Mouse (Mus musculus): Measurements from ENCODE around the gene Cct8l1.

Cct8l1 gene

DNA sequence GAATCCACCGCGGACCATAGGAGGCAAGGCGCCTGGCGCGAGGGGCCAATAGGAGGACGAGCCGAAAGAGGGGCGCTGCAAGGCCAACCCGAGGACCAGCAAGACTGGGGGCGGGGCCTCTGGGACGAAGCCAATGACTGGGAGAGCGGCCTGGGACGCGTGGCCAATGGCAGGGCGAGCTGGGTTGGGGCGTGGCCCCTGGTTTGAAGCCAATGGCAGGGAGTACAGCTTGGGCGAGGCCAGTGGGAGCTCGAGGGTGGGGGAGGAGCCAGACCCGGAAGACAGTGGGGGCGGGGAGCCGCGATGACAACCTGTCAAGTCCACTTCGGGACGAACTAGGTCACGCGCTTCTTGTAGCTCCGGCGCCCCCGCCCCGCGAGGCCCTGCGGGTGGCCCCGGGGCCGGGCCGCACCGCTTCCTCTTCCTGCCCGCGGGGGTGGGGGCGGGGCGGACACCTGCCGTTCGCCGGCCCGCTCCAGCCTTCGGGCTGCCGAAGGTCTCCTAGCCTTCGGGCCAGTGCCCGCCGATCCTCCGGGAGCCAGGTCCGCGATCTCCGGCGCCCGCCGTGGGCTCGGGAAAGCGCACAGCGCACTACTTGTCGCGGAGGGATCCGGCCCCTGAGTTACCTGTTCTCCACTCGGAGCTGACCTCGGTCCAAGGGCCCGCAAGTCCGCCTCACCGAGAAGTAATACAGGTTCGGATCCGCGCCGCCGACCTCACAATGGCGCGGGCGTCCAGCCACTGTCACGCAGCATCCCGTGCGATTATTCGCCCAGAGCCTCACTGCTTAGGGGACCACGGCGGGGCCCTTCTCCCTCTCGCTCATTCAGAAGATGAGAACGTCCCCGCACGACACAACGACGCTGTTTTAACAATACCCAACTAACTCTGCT lies 13.9 kb downstream of the Cct8l1 start:
- CTCF ChIA-PET: interaction anchor here (0.6 to 1.1 kb wide), 3 partner anchors 12 to 63 kb away, joined by 3 to 32 read pairs (median 4); no protein-coding TSS in a partner anchor

DNA sequence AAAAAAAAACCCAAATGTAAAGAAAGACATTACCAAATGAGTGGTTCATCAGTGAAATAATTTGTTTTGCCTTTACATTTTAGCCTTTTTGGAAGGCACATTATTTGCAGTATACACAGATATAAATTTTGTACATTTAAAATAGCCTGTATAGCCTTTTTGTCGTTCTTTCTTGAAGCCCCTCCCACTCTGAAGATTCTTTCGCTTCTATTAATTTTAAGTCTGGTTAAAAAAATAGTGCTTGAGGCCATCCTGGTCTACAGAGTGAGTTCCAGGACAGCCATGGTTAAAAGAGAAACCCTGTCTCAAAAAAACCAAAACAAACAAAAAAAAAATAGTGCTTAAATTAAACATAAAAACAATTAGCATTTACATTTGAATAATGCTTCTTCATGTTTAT lies 14.8 kb downstream of the Cct8l1 start:
- CTCF ChIA-PET: interaction anchor here (1.0 to 1.1 kb wide), 2 partner anchors 30 to 63 kb away, joined by 4 to 32 read pairs; no protein-coding TSS in a partner anchor

DNA sequence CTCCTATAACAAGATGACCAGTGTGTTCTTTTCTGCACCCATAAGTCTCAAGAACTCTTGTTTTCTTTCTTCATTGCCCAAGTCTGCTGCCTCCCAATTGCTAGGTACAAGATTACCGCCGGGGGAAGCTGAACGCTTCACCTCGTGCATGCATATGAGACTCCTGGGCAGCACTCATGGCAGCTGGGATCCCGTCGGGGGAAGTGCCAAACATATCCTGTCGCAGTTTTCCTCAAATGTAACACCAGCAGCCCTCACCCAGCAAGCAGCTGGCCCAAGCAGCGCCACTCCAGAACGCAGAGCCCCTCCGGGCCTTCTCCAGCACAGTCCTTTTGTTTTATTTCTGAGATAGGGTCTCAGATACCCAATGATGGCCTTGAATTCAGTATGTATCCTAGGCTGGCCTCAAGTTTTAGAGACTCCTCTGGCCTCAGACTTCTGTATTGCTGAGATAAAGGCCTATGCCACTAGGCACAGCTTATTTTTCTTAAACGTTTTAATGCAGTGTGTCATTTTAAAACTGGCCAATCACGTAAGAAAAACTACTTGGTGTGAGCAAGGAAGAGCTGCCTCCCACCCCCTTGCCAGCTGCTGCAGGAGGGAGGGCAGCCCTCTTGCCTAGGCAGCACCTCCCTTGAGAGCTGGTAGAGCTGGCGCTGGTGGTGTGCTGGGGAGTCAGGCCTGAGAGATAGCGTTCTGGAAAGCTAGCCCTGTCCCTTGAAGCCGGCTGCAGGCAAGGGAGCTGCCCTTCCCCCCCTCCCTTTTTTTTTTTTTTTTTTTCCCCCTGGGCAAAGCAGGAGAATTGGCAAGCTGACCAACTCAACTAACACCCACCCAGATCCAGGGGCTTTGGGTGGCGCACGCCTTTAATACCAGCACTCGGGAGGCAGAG lies 16.6 kb downstream of the Cct8l1 start:
- CTCF ChIA-PET: interaction anchor here (0.6 to 0.9 kb wide), 2 partner anchors 10 to 55 kb away, joined by 3 read pairs; no protein-coding TSS in a partner anchor

DNA sequence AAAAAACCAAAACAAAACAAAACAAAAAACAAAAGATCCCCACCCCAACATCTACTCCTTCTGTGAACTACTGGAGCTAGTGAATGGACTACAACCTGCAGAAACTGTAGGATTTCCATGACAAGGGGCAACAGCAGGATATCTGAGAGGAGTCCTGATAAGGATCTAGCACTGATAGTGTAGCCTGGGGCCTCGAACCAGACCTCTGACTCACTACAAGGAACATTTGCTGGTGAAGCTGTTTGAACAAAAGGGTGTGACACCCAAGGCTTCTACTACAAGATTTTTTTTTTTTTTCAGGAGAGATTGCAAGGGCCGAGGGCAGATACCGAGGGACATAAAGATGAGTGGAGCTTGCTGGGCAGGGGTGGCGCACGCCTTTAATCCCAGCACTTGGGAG lies 17.4 kb downstream of the Cct8l1 start:
- CTCF ChIA-PET: interaction anchor here (0.9 kb wide), 1 partner anchor 10 kb away, joined by 3 read pairs; no protein-coding TSS in a partner anchor

DNA sequence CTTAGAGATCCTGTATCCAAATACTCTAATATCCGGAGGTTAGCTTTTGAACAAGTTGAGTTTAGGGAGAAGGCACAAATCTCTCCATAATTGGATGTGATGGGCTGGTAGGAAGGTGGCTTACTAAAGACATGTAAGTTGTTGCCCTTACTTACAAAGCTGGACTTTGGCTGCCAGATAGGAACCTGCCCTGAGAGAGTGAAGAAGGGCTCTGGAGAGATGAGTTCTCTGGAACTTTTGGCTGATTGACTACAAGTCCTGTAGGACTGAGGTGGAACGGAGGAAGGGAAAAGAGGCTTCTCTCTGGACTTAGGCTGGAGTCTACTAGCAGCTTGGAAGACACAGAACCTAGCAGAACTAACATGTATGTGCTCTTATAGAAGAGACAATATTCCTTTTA lies 19.7 kb downstream of the Cct8l1 start:
- CTCF ChIA-PET: no interaction called here

DNA sequence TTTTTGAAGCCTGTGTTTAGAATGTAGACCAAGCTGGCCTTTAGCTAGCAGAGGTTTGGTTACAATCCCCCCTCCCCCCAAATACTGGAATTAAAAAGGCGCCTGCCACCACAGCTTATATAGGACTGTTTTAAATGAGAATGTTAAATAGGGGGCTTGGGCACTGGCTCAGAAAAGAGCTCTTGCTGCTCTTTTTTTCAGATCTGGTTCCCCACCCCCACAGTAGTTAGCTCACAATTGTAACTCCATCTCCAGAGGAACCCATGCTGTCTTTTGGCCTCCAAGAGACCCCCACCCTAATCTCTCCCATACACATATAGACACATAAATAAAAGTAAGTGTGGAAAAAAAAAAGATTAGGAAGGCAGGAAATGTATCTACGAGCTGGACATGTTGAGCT lies 20.6 kb downstream of the Cct8l1 start:
- CTCF ChIA-PET: no interaction called here

DNA sequence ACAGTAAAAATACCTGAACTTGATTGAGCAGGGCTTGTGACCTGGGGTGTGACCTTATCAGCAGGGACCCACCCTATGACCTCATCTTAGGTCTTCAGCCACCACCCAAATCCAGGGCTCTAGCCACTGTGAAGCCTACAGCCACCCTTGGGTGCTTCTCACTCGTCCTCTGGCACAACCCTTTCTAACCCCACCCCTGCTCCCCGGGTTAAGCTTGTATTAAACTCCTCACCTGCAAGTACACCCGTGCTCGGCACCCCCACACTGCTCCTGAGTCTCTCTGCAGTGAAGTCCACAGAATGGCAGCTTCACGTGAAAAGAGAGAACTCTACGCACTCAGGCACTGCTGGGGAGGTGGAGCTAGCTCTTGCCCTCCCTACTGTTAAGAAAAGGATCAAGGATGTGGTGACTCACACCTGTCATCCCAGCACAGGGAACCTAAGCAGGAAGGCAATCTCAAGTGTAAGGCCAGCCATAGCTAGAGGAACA lies 21.1 kb downstream of the Cct8l1 start:
- CTCF ChIA-PET: no interaction called here

DNA sequence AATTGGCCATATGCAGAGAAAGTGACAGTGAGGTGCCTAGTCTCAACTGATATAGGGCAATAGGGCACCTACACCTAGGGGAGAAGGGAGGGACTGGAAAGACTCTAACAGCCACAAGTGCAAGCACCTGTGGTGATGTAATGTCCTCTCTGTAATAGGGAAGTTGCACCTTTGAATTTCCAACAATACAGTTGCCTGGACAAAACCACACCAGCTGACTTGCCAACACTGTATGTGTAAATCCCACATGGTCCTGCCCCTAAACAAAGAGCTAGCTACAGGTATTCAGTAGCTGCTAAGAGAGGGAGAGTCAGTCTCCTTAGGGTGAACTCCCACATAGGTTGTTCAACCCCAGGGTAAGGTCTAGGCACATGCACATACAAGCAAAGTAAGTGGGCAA lies 24.5 kb downstream of the Cct8l1 start:
- CTCF ChIA-PET: no interaction called here

DNA sequence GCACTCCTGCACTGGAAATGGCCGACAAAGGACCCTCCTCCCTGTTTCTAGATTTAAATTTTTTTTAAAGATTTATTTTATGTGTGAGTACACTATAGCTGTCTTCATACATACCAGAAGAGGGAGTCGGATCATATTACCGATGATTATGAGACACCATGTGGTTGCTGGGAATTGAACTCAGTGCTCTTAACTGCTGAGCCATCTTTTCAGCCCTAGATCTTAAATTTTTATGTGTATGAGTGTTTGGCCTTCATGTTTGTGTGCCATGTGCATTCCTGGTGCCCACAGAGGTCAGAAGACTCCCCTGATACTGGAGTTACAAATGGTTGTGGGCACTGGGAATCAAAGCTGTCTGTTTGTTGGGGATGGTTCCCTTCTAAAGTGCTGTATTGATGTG lies 25.1 kb downstream of the Cct8l1 start:
- CTCF ChIA-PET: interaction anchor here (0.6 kb wide), 1 partner anchor 22 kb away, joined by 3 read pairs; no protein-coding TSS in a partner anchor

DNA sequence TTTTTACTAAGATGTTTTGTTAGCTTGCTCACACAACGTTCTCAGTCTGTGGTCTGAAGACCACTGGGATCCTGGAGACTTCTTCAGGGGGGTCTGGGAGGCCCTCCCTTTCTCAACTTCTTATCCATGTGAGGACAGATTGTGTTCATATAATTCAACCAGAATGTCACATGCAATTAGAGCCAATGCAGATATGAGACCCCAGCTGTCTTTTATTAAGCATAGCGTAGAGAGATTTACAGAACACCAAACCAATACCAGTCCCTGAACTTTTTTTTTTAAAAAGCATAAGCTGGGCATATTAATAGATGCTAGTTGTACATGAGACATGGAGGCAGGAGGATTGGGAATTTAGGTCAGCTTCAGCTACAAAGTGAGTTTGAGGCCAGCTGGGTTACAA lies 25.8 kb downstream of the Cct8l1 start:
- CTCF ChIA-PET: interaction anchor here (0.7 kb wide), 1 partner anchor 12 kb away, joined by 3 read pairs; no protein-coding TSS in a partner anchor

DNA sequence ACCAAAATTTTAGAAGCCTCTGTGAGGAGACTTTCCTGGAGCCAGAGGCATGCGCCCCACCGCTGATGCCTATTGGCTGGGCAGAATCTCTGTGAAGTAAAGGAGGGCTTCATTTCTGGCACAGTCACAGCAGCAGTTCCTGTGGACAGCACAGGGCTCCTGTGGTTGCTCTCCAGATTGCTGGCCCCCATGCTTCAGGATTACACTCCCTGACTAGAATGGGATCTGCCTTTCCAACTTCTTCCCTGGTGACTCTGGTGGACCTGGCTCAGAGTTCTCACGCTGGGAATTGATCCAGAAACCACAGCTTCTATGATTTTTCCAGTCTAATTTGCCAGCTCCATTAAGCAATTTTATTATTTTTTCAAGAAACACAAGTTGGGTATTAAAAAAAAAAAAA lies 28.2 kb downstream of the Cct8l1 start:
- CTCF ChIA-PET: no interaction called here

DNA sequence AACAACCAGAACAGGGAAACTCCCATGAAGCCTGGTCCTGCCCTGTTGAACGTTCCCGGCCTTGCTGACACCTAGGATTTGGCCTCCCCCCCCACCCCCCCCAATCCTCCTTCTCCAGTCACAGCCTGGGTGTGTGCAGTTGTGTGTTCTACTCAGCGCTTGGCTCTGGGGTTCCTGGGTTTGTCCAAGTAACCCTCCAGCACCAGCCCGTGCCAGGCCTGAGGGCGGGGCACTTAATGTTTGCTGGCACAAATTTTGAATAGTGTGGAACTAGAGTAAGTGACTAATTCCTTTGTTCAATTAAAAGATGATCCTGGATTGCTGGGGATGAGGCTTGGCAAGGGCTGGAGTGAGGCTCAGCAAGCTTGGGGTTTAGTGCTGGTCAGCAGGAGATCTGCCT lies 28.7 kb downstream of the Cct8l1 start:
- CTCF ChIA-PET: no interaction called here

DNA sequence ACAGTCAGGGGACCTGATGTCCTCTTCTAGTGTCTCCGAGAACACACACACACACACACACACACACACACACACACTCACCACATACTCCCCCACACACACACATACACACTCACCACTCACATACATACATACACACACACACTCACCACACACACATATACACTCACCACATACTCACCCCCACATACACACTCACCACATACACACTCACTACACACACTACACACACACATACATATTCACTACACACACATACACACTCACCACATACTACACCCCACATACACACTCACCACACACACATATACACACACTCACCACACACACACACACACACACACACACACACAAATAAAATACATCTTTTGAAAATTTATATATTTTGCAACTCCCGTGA lies 31.0 kb downstream of the Cct8l1 start:
- CTCF ChIA-PET: no interaction called here

DNA sequence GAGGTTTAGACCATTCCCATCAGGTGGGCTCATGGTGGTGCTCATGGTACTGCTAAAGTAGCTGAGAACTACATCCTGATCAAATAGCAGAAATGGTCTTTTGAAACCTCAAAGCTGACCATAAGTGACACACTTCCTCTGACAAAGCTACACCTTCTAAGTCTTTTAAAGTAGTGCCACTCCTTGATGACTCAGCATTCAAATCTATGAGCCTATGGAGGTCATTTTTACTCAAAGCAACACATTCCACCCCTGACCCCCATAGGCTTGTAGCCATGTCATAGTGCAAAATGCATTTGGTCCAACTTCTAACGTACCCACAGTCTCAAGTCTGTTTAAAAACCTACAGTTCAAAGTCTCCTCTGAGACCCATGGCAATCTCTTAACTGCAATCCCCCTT lies 35.0 kb downstream of the Cct8l1 start:
- CTCF ChIA-PET: no interaction called here

DNA sequence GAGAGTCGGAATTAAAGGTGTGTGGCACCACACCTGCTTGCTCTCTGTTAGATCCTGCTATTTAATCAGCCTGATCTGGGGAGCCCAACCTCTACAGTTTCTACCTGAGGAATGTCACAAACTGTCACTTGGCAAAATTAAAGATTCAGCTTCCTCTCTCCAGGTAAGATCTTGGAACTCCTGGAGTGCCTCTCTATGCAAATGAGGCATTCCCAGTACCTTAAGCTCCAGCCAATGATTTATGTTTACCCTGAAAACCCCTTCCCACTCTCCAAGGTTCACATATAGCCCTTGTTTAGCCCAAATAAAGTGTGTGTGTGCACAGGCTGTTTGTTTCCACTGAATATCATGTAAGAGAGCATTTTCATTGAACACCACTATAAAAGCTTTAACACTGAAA lies 38.3 kb downstream of the Cct8l1 start:
- CTCF ChIA-PET: interaction anchor here (0.5 kb wide), 1 partner anchor 187 kb away, joined by 5 read pairs; no protein-coding TSS in a partner anchor

DNA sequence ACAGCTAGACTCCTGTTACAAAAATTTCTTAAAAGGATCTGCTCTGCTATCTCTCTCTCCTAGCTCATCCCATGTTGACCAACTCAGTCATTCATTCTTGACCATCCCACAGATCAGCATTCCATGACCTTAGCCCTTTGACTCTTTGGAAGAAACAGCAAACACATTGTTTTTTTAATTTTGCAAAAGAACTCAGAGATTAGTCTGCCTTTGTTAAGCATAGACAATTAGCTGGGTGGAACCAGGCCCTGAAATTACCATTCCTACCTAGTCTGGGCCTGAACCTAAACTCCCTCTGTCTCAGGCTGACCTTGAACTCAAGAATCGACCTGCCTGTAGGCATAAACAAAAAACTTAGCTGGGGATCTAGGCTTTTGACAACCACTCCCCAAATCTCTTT lies 38.8 kb downstream of the Cct8l1 start:
- CTCF ChIA-PET: interaction anchor here (0.5 kb wide), 1 partner anchor 187 kb away, joined by 5 read pairs; no protein-coding TSS in a partner anchor

DNA sequence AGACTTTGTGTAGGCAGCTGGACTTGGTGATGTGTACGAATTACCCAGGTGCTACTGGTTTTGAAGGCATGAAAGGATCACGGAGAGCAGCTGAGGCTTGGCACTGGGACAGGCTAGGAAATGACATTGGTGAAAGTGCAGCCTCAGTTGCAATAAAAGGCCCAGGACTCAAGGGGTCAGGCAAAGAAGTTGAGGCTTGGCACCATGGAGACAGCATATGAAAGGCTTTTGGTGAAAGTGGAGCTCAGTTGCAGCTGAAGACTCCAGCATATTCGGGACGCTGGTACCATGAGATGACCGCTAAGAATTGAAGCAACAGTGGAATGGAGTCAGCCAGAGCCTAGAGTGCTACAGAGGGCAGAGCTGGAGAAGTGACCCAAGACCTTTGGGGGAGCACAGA lies 39.8 kb downstream of the Cct8l1 start:
- CTCF ChIA-PET: no interaction called here

DNA sequence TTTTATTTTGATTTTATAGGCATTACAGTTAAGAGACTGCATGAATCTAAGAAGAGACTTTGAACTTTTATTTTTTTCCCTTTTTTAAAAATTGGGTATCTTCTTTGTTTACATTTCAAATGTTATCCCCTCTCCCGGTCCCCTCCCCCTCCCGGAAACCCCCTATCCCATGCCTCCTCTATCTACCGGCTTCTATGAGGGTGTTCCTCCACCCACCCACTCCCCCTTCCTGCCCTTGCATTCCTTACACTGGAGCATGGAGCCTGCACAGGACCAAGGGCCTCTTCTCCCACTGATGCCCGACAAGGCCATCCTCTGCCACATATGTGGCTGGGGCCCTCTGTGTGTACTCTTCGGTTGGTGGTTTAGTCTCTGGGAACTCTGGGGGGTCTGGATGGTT lies 40.5 kb downstream of the Cct8l1 start:
- CTCF ChIA-PET: no interaction called here
